ENCODE assay signal across 14 mouse cellular contexts in the genomic region with DNA sequence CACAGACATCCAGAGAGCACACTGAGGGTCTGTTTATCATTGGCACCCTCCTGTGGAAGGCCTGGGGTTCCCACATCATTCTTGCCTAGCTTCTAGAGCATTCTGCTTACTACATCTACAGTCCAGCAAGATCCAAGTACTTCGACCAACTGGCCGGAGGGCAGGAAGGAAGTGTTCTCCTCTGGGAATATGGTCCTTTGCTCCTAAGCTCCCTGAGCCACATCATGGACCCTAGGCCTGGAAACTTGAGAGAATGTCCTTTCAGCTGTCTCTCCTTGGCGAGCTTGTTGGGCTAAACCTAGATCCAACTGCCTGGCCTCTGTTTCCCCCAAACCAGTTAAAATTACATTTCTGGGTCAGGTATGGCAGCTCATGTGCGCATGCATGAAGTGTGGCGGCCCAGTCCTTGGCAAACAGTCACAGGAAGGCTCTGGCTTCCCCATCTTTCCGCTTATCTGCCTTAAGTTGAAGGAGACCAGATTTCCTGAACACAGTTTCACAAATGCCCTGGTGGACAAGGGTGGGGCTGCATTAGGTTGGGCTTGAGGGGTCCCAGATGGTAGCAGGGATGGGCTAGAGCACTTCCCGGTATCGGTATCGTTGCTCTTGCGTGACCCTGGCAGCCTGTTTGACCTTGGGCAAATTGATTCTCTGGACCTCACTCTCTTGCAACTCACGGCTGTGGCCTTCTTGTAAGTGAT. TPM values are rescaled to one million over a fixed set of nuclear protein-coding genes. Genes with fewer than 3 reads are reported as not detected.
DNase-seq lines count a peak whose midpoint lies in the region; ATAC-seq lines count a peak whose summit lies in the region.
"Had no signal": no experiment of that assay in that cellular context is flagged by ENCODE, and none has a peak within 500 bp of the region (broad histone marks: within the 10 kb centered on the region; RNA-seq: fewer than 3 reads in every experiment).

No protein-coding gene starts in this region.

- H3K4me2 ChIP-seq in lung, embryonic 16.5 days (ENCODE audit: low read depth, low read length): no peak overlapping the region
- no peak overlapping the region for H3K4me2 ChIP-seq in heart, embryonic 16.5 days (ENCODE audit: low read depth, low read length)
- H3K4me2 ChIP-seq: midbrain, embryonic 12.5 days had no signal

- H3K27ac ChIP-seq in lung, embryonic 16.5 days (ENCODE audit: low read length): peak overlapping the region; percentile 11
- peak overlapping the region; percentile 62 for H3K27ac ChIP-seq in heart, embryonic 16.5 days (ENCODE audit: low read length)
- H3K27ac ChIP-seq: midbrain, embryonic 12.5 days had no signal

- DNase-seq in lung, postnatal 25 days (ENCODE audit: low spot score): no peak
- peak; percentile 44 for DNase-seq in skeletal muscle tissue, adult 2 months (ENCODE audit: low read depth, low spot score)
- no peak for DNase-seq in c-Kit-positive CD71-positive TER-119-positive erythroid progenitor cells, embryonic 14.5 days (ENCODE audit: low spot score)
- DNase-seq in layer of hippocampus, adult 11-12 months (ENCODE audit: low spot score): no peak
- DNase-seq: adrenal gland, postnatal 36 days; cerebellum, adult 2 months; liver had no signal

- no peaks in the 10 kb centered on the region for H3K36me3 ChIP-seq in lung, embryonic 16.5 days (ENCODE audit: control insufficient read depth, insufficient read depth, low read length)
- no peaks in the 10 kb centered on the region for H3K36me3 ChIP-seq in heart, embryonic 16.5 days (ENCODE audit: control insufficient read depth, insufficient read depth)
- H3K36me3 ChIP-seq: midbrain, embryonic 12.5 days had no signal

- no peak overlapping the region for H3K4me3 ChIP-seq in lung, embryonic 16.5 days (ENCODE audit: low read length)
- no peak overlapping the region for H3K4me3 ChIP-seq in heart, embryonic 16.5 days (ENCODE audit: low read length)
- H3K4me3 ChIP-seq: midbrain, embryonic 12.5 days had no signal

- no peaks in the 10 kb centered on the region for H3K9me3 ChIP-seq in lung, embryonic 16.5 days (ENCODE audit: control insufficient read depth, low read length)
- H3K9me3 ChIP-seq in heart, embryonic 16.5 days (replicated peaks; ENCODE audit: control insufficient read depth, low read length): no peaks in the 10 kb centered on the region
- H3K9me3 ChIP-seq: midbrain, embryonic 12.5 days had no signal

- H3K27me3 ChIP-seq in lung, embryonic 16.5 days (ENCODE audit: control insufficient read depth, insufficient read depth, low read depth, low read length): no peaks in the 10 kb centered on the region
- no peaks in the 10 kb centered on the region; the same call in 1 of the 2 replicates for H3K27me3 ChIP-seq in heart, embryonic 16.5 days (ENCODE audit: control insufficient read depth, insufficient read depth, low read length)

- no peak overlapping the region for H3K9ac ChIP-seq in lung, embryonic 16.5 days (ENCODE audit: low read length)
- H3K9ac ChIP-seq in heart, embryonic 16.5 days (ENCODE audit: low read length): no peak overlapping the region
- H3K9ac ChIP-seq: midbrain, embryonic 12.5 days had no signal

- no peak for ATAC-seq in lung, embryonic 16.5 days (ENCODE audit: low read depth)
- ATAC-seq in granulocyte monocyte progenitor cell, adult 5-6 weeks (replicated peaks; ENCODE audit: poor library complexity, severe bottlenecking): peak; percentile 73
- peak; percentile 14; the same call in 1 of the 2 replicates for ATAC-seq in heart, embryonic 16.5 days (replicated peaks; ENCODE audit: extremely low read depth, insufficient read depth, low FRiP score)
- ATAC-seq: hindbrain, embryonic 16.5 days had no signal

- H3K4me1 ChIP-seq in lung, embryonic 16.5 days (replicated peaks; ENCODE audit: control insufficient read depth, insufficient read depth, low read length): peaks cover 45% of the 10 kb centered on the region
- peaks cover 39% of the 10 kb centered on the region for H3K4me1 ChIP-seq in heart, embryonic 16.5 days (ENCODE audit: control insufficient read depth, insufficient read depth, low read length)

- WGBS in lung, embryonic 16.5 days: 66% methylated on average over 11 of the region's 11 CpGs
- 66% methylated on average over 11 of the region's 11 CpGs for WGBS in heart, embryonic 16.5 days

RNA-seq across cellular contexts. Expression of a gene that starts 3.2 kb away (rescaled TPM):
- polyA plus RNA-seq in lung, embryonic 16.5 days (2015; fragmentation: Nextera tagmentation; extraction: Ambion mirVana): 71.4 and 76.1 TPM in 2 replicates
- total RNA-seq in granulocyte monocyte progenitor cell, adult 5-6 weeks (2014; fragmentation: Nextera tagmentation): 0.11 and 0.36 TPM in 2 replicates
- not detected in 2 replicates for total RNA-seq in granulocyte monocyte progenitor cell, adult 5-6 weeks (2017)
- polyA plus RNA-seq in heart, embryonic 16.5 days (2015; fragmentation: Nextera tagmentation; extraction: Ambion mirVana): 46.9 and 49.7 TPM in 2 replicates
- total RNA-seq: MEL had no signal

RNA-seq across cellular contexts. Expression of a gene that starts 15.8 kb away (rescaled TPM):
- polyA plus RNA-seq in lung, embryonic 16.5 days (2015; fragmentation: Nextera tagmentation; extraction: Ambion mirVana): 0.99 and 1.1 TPM in 2 replicates
- total RNA-seq in granulocyte monocyte progenitor cell, adult 5-6 weeks (2014; fragmentation: Nextera tagmentation): 1.7 and 3.8 TPM in 2 replicates
- total RNA-seq in granulocyte monocyte progenitor cell, adult 5-6 weeks (2017): 0.72 TPM in 1 of 2 replicates, not detected in the other
- polyA plus RNA-seq in heart, embryonic 16.5 days (2015; fragmentation: Nextera tagmentation; extraction: Ambion mirVana): 1.1 and 1.7 TPM in 2 replicates
- total RNA-seq: MEL; neutrophil, adult 5-6 weeks had no signal

RNA-seq across cellular contexts. Expression of a gene that starts 20.9 kb away (rescaled TPM):
- 0.18 and 0.20 TPM in 2 replicates for polyA plus RNA-seq in lung, embryonic 16.5 days (2015; fragmentation: Nextera tagmentation; extraction: Ambion mirVana)
- total RNA-seq in granulocyte monocyte progenitor cell, adult 5-6 weeks (2014; fragmentation: Nextera tagmentation): not detected in 2 replicates
- not detected in 2 replicates for total RNA-seq in granulocyte monocyte progenitor cell, adult 5-6 weeks (2017)
- 1.3 TPM in 2 replicates for polyA plus RNA-seq in heart, embryonic 16.5 days (2015; fragmentation: Nextera tagmentation; extraction: Ambion mirVana)
- total RNA-seq: MEL had no signal
